Mouse (Mus musculus): ENCODE data around the gene Hexdc. TPM values are rescaled to one million over a fixed set of nuclear protein-coding genes. Genes with fewer than 3 reads are reported as not detected.
A peak's percentile ranks its signal among the peaks of the same experiment; 100 is the strongest.

Hexdc gene
- 10 to 100 TPM in 1 of 2 experiments, 1 to 10 TPM in 1; 8.6 to 10.3 TPM for total RNA-seq (2021)
- long read RNA-seq, experiment 1, partial matches to known transcripts, result 0 of 4 reads
- long read RNA-seq, experiment 1, other reads (novel, unspliced or antisense), result 3 of 4 reads
- long read RNA-seq, experiment 2, partial matches to known transcripts, result 1 of 5 reads
- long read RNA-seq, experiment 2, other reads (novel, unspliced or antisense), result 4 of 5 reads

- DNase-seq, result peak; percentile 95
Observed at GRCm38 (mm10) chr11:121204161-121205006, at the start of gene Hexdc, which contains the start of gene Ogfod3. Gene Hexdc, plus strand, starts transcription at chr11:121204433. Gene Ogfod3, minus strand, starts transcription at chr11:121204711.

GRCm38 (mm10) chr11:121156411-121156891 is 47.8 kb upstream of the Hexdc start:
- DNase-seq, result peak; percentile 83

GRCm38 (mm10) chr11:121159971-121160370 is 44.3 kb upstream of the Hexdc start, which contains the start of gene Uts2r:
Gene Uts2r, plus strand, starts transcription at chr11:121160271.
- no peak for DNase-seq

- peak; percentile 39 for DNase-seq
Observed at GRCm38 (mm10) chr11:121160636-121161346, 43.4 kb upstream of the Hexdc start.

- DNase-seq, result no peak
Observed at GRCm38 (mm10) chr11:121163751-121164150, 40.5 kb upstream of the Hexdc start.

GRCm38 (mm10) chr11:121173203-121173602 is 31.0 kb upstream of the Hexdc start:
- no peak for DNase-seq

GRCm38 (mm10) chr11:121174234-121174633 is 30.0 kb upstream of the Hexdc start:
- DNase-seq, result no peak

- DNase-seq, result peak; percentile 61
Observed at GRCm38 (mm10) chr11:121176285-121177270, 27.7 kb upstream of the Hexdc start.

GRCm38 (mm10) chr11:121189681-121190080 is 14.6 kb upstream of the Hexdc start:
- DNase-seq, result no peak

GRCm38 (mm10) chr11:121192742-121193141 is 11.5 kb upstream of the Hexdc start:
- no peak for DNase-seq

- DNase-seq, result no peak
Observed at GRCm38 (mm10) chr11:121193415-121193814, 10.8 kb upstream of the Hexdc start.

GRCm38 (mm10) chr11:121198622-121199021 is 5.6 kb upstream of the Hexdc start:
- DNase-seq, result no peak

- no peak for DNase-seq
Observed at GRCm38 (mm10) chr11:121199851-121200250, 4.4 kb upstream of the Hexdc start.

GRCm38 (mm10) chr11:121200781-121201180 is 3.5 kb upstream of the Hexdc start:
- no peak for DNase-seq

GRCm38 (mm10) chr11:121201436-121202198 is 2.6 kb upstream of the Hexdc start:
- peak; percentile 31 for DNase-seq

- DNase-seq, result no peak
Observed at GRCm38 (mm10) chr11:121203859-121204160, 423 bp upstream of the Hexdc start.

- no peak for DNase-seq
Observed at GRCm38 (mm10) chr11:121216831-121217230, 12.6 kb downstream of the Hexdc start.

- DNase-seq, result no peak
Observed at GRCm38 (mm10) chr11:121219776-121220175, 15.5 kb downstream of the Hexdc start.

GRCm38 (mm10) chr11:121220771-121221170 is 16.5 kb downstream of the Hexdc start:
- DNase-seq, result no peak

- no peak for DNase-seq
Observed at GRCm38 (mm10) chr11:121221321-121222010, 17.2 kb downstream of the Hexdc start.

All from gastrocnemius, postnatal 10 days (tissue).